Mouse (Mus musculus) cerebellum, adult 2 months (tissue): Measurements from ENCODE around the gene Ankrd11.

Experiments used
- CTCF ChIP-seq: fragments of 200-500 bp; IDR thresholded peaks from 2 replicates; pipeline ENCODE4 v1.5.1; 2011; ENCODE audit warnings: low read depth, mild to moderate bottlenecking, control low read depth, low read length, moderate library complexity, borderline replicate concordance; ENCODE audit not compliant: insufficient read depth
- POLR2A ChIP-seq: fragments of 200-500 bp; IDR thresholded peaks from 2 replicates; pipeline ENCODE4 v1.6.1; 2011; ENCODE audit warnings: low read length, control low read depth, borderline replicate concordance; ENCODE audit not compliant: insufficient read depth

DNA sequence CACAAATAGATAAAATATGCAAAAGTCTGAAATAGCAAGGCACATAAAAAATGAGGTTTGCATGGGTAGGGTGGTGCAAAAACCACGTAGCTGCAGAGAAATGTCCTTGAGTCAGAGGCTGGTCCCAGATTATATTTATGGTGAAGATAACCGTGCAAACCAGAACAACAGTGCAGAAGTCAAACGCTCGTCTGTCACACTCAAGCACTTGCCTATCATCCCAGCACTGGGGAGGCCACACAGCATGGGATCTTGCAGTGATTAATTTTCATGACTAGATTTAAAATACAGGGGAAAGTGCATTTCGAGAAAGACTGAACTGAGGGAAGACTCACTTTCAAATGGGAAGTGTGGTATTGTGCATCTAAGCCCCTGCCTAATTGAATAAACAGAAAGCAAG lies 48.3 kb downstream of the Ankrd11 start:
- TF ChIP-seq CTCF (no peak), POLR2A (no peak)
